Mouse (Mus musculus): ENCODE data around the gene Teddm1a. TPM values are rescaled to one million over a fixed set of nuclear protein-coding genes. Genes with fewer than 3 reads are reported as not detected.

Teddm1a gene
- polyA plus RNA-seq, 1 experiment from 2014 or later = not detected

DNA sequence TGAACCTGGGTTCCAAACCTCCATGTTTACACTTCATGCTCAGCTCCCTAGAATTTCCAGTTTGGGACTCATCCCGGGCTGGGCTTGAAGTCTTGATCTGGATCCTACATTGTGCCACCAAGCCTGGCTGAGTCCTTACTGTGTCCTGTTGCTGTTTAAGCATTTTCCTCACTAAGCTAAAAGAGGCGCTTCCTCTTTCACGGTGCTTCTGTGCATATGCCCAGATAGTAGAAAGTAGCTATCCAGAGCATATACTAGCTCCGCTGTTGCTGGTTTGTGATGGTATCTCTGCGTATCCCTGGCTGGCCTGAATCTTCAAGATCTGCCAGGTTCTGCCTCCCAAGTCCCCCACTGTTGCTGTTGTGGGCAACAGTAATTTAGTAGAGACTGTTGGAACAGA is 18.9 kb downstream of the Teddm1a start:
- H3K4me2 ChIP-seq (ENCODE audit: low read depth, low read length) = no peak overlapping the region
- H3K9me3 ChIP-seq (ENCODE audit: control insufficient read depth, low read length) = no peaks in the 10 kb centered on the region
- WGBS = 73% methylated on average over 5 of the region's 5 CpGs
- H3K27me3 ChIP-seq (ENCODE audit: control insufficient read depth, insufficient read depth, low read depth, low read length) = no peaks in the 10 kb centered on the region
- H3K36me3 ChIP-seq (ENCODE audit: control insufficient read depth, insufficient read depth, low read length) = peaks cover 29% of the 10 kb centered on the region
- H3K4me3 ChIP-seq (ENCODE audit: low read length) = no peak overlapping the region
- peaks cover 11% of the 10 kb centered on the region for H3K4me1 ChIP-seq (replicated peaks; ENCODE audit: control insufficient read depth, insufficient read depth, low read length)
- ATAC-seq (ENCODE audit: low read depth) = no peak
- peak overlapping the region; percentile 6 for H3K27ac ChIP-seq (ENCODE audit: low read length)
- no peak overlapping the region for H3K9ac ChIP-seq (ENCODE audit: low read length)

GRCm38 (mm10) chr1:153911276-153911795 is 19.8 kb downstream of the Teddm1a start:
- H3K4me3 ChIP-seq (ENCODE audit: low read length) = no peak overlapping the region
- H3K27ac ChIP-seq (ENCODE audit: low read length) = no peak overlapping the region
- H3K9me3 ChIP-seq (ENCODE audit: control insufficient read depth, low read length) = no peaks in the 10 kb centered on the region
- H3K4me2 ChIP-seq (ENCODE audit: low read depth, low read length) = no peak overlapping the region
- H3K27me3 ChIP-seq (ENCODE audit: control insufficient read depth, insufficient read depth, low read depth, low read length) = no peaks in the 10 kb centered on the region
- peaks cover 11% of the 10 kb centered on the region for H3K4me1 ChIP-seq (replicated peaks; ENCODE audit: control insufficient read depth, insufficient read depth, low read length)
- ATAC-seq (ENCODE audit: low read depth) = no peak
- 70% methylated on average over 6 of the region's 6 CpGs for WGBS
- no peak overlapping the region for H3K9ac ChIP-seq (ENCODE audit: low read length)
- H3K36me3 ChIP-seq (ENCODE audit: control insufficient read depth, insufficient read depth, low read length) = peaks cover 24% of the 10 kb centered on the region

- Histone ChIP-seq H3K9ac (ENCODE audit: low read length) (no peak overlapping the region), H3K4me3 (ENCODE audit: low read length) (no peak overlapping the region), H3K4me1 (replicated peaks; ENCODE audit: control insufficient read depth, insufficient read depth, low read length) (peaks cover 11% of the 10 kb centered on the region), H3K4me2 (ENCODE audit: low read depth, low read length) (no peak overlapping the region), H3K9me3 (ENCODE audit: control insufficient read depth, low read length) (no peaks in the 10 kb centered on the region), H3K36me3 (ENCODE audit: control insufficient read depth, insufficient read depth, low read length) (peaks cover 2% of the 10 kb centered on the region; the same call in 1 of the 2 replicates), H3K27ac (ENCODE audit: low read length) (no peak overlapping the region), H3K27me3 (ENCODE audit: control insufficient read depth, insufficient read depth, low read depth, low read length) (no peaks in the 10 kb centered on the region)
- no peak for ATAC-seq (ENCODE audit: low read depth)
- WGBS = 63% methylated on average over 3 of the region's 3 CpGs
These were observed 22.3 kb downstream of the Teddm1a start for GRCm38 (mm10) chr1:153913869-153914268.

GRCm38 (mm10) chr1:153918521-153919206 is 27.1 kb downstream of the Teddm1a start:
- no peak for ATAC-seq (ENCODE audit: low read depth)
- 77% methylated on average over 3 of the region's 3 CpGs for WGBS
- H3K36me3 ChIP-seq (ENCODE audit: control insufficient read depth, insufficient read depth, low read length) = no peaks in the 10 kb centered on the region
- H3K9ac ChIP-seq (ENCODE audit: low read length) = no peak overlapping the region
- no peaks in the 10 kb centered on the region for H3K4me1 ChIP-seq (replicated peaks; ENCODE audit: control insufficient read depth, insufficient read depth, low read length)
- no peaks in the 10 kb centered on the region for H3K27me3 ChIP-seq (ENCODE audit: control insufficient read depth, insufficient read depth, low read depth, low read length)
- no peak overlapping the region for H3K4me3 ChIP-seq (ENCODE audit: low read length)
- no peaks in the 10 kb centered on the region for H3K9me3 ChIP-seq (ENCODE audit: control insufficient read depth, low read length)
- no peak overlapping the region for H3K4me2 ChIP-seq (ENCODE audit: low read depth, low read length)
- H3K27ac ChIP-seq (ENCODE audit: low read length) = no peak overlapping the region

GRCm38 (mm10) chr1:153921642-153922041 is 30.1 kb downstream of the Teddm1a start:
- ATAC-seq (ENCODE audit: low read depth) = no peak
- no peaks in the 10 kb centered on the region for H3K27me3 ChIP-seq (ENCODE audit: control insufficient read depth, insufficient read depth, low read depth, low read length)
- H3K4me2 ChIP-seq (ENCODE audit: low read depth, low read length) = no peak overlapping the region
- no peaks in the 10 kb centered on the region for H3K36me3 ChIP-seq (ENCODE audit: control insufficient read depth, insufficient read depth, low read length)
- H3K4me3 ChIP-seq (ENCODE audit: low read length) = no peak overlapping the region
- H3K4me1 ChIP-seq (replicated peaks; ENCODE audit: control insufficient read depth, insufficient read depth, low read length) = no peaks in the 10 kb centered on the region
- no peaks in the 10 kb centered on the region for H3K9me3 ChIP-seq (ENCODE audit: control insufficient read depth, low read length)
- no peak overlapping the region for H3K27ac ChIP-seq (ENCODE audit: low read length)
- 83% methylated on average over 3 of the region's 3 CpGs for WGBS
- H3K9ac ChIP-seq (ENCODE audit: low read length) = no peak overlapping the region

- H3K36me3 ChIP-seq (ENCODE audit: control insufficient read depth, insufficient read depth, low read length) = no peaks in the 10 kb centered on the region
- peak; percentile 38; the same call in 1 of the 2 replicates for ATAC-seq (ENCODE audit: low read depth)
- 27% methylated on average over 5 of the region's 5 CpGs for WGBS
- H3K4me3 ChIP-seq (ENCODE audit: low read length) = no peak overlapping the region
- no peak overlapping the region for H3K27ac ChIP-seq (ENCODE audit: low read length)
- H3K27me3 ChIP-seq (ENCODE audit: control insufficient read depth, insufficient read depth, low read depth, low read length) = no peaks in the 10 kb centered on the region
- H3K4me2 ChIP-seq (ENCODE audit: low read depth, low read length) = no peak overlapping the region
- H3K4me1 ChIP-seq (replicated peaks; ENCODE audit: control insufficient read depth, insufficient read depth, low read length) = no peaks in the 10 kb centered on the region
- no peaks in the 10 kb centered on the region for H3K9me3 ChIP-seq (ENCODE audit: control insufficient read depth, low read length)
- no peak overlapping the region for H3K9ac ChIP-seq (ENCODE audit: low read length)
These were observed 31.1 kb downstream of the Teddm1a start for GRCm38 (mm10) chr1:153922571-153923021.

DNA sequence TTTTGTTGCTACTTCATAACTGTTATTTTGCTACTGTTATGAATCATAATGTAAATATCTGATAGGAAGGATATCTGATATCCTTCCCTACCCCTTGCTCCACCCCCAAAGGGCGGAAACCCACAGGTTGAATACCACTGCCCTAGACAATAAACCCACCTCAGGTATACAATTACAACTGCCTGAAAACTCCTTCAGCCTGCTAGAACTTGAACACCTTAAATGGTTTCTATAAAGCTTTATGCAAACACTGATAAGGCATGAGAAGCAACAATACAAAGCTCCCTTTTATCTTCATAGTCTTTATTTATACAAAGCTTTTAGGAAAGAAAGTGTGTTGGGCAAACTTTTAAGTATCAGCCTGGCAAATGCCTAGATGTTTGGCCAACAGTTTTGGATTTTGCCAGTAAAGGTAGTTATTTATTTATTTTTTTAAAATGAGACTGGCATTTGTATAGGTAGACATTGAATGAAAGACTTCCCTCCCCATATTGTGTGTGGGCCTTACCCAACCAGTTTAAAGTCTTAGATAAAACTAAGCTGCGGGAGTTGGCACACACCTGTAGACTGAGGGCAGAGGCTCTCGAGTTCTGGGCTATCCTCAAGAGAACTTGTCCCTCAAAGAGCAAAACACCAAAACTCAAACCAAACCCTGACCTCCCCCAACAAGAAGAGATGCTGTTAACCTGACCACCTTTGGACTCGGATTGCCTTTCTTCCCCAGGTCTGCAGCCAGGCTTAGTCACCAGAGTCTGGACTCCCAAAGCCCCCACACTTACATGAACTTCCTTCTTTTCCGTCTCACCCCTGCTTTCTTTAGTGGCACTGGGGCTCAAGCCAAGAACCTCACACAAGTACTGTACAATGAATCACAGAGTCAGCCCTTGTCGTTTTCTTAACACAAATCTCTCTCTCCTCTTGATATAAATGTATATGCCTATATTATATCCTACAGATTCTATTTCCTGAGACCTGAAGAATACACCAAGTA is 33.1 kb downstream of the Teddm1a start:
- H3K4me2 ChIP-seq (ENCODE audit: low read depth, low read length) = no peak overlapping the region
- H3K9ac ChIP-seq (ENCODE audit: low read length) = no peak overlapping the region
- no peaks in the 10 kb centered on the region for H3K27me3 ChIP-seq (ENCODE audit: control insufficient read depth, insufficient read depth, low read depth, low read length)
- H3K4me3 ChIP-seq (ENCODE audit: low read length) = no peak overlapping the region
- no peak overlapping the region for H3K27ac ChIP-seq (ENCODE audit: low read length)
- no peak for ATAC-seq (ENCODE audit: low read depth)
- no peaks in the 10 kb centered on the region for H3K36me3 ChIP-seq (ENCODE audit: control insufficient read depth, insufficient read depth, low read length)
- WGBS = 60% methylated on average over 6 of the region's 6 CpGs
- no peaks in the 10 kb centered on the region for H3K4me1 ChIP-seq (replicated peaks; ENCODE audit: control insufficient read depth, insufficient read depth, low read length)
- no peaks in the 10 kb centered on the region for H3K9me3 ChIP-seq (ENCODE audit: control insufficient read depth, low read length)

DNA sequence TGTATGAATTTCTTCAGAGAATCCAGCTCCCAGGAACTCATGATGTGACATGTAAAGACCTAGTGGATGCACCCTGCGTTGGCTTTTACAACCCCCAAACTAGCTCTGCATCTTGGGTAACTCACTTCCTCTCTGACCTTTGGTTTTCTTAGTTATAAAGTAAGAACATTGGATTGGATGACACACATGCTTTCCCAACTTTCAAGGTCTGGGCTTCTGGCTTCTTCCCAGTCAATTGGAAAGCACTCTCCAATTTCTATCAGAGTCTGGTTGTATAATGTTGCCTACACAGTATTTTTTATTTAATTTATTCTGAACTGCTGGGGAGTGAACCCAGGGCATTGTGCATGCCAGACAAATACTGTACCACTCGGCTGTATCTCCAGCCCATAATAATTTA is 38.9 kb downstream of the Teddm1a start:
- Histone ChIP-seq H3K4me1 (replicated peaks; ENCODE audit: control insufficient read depth, insufficient read depth, low read length) (no peaks in the 10 kb centered on the region), H3K4me3 (ENCODE audit: low read length) (no peak overlapping the region), H3K4me2 (ENCODE audit: low read depth, low read length) (no peak overlapping the region), H3K9ac (ENCODE audit: low read length) (no peak overlapping the region), H3K27me3 (ENCODE audit: control insufficient read depth, insufficient read depth, low read depth, low read length) (no peaks in the 10 kb centered on the region), H3K36me3 (ENCODE audit: control insufficient read depth, insufficient read depth, low read length) (no peaks in the 10 kb centered on the region), H3K9me3 (ENCODE audit: control insufficient read depth, low read length) (no peaks in the 10 kb centered on the region), H3K27ac (ENCODE audit: low read length) (no peak overlapping the region)
- no peak for ATAC-seq (ENCODE audit: low read depth)
- WGBS = 83% methylated on average over 2 of the region's 2 CpGs

DNA sequence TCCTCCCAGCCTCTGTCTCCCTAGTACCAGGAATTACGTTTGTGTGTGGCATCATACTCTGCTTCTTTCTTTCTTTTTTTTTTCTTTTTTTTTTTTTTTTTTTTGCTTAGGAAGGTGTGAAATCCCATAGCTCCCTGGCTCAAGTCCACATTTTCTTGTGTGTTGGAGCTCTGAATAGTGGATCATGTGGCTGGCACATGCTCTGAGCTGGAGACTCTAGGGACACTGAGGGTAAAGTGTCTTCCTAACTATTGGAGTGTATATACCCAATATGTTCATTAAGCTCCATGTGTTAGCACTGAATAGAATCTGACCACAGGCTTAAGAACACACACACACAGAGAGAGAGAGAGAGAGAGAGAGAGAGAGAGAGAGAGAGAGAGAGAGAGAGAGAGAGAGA is 42.2 kb downstream of the Teddm1a start:
- Histone ChIP-seq H3K4me2 (ENCODE audit: low read depth, low read length) (no peak overlapping the region), H3K27me3 (ENCODE audit: control insufficient read depth, insufficient read depth, low read depth, low read length) (no peaks in the 10 kb centered on the region), H3K27ac (ENCODE audit: low read length) (no peak overlapping the region), H3K36me3 (ENCODE audit: control insufficient read depth, insufficient read depth, low read length) (no peaks in the 10 kb centered on the region), H3K4me3 (ENCODE audit: low read length) (no peak overlapping the region), H3K4me1 (replicated peaks; ENCODE audit: control insufficient read depth, insufficient read depth, low read length) (no peaks in the 10 kb centered on the region), H3K9ac (ENCODE audit: low read length) (no peak overlapping the region), H3K9me3 (ENCODE audit: control insufficient read depth, low read length) (no peaks in the 10 kb centered on the region)
- WGBS = 71% methylated on average over 1 of the region's 1 CpGs
- no peak for ATAC-seq (ENCODE audit: low read depth)
